Mouse (Mus musculus) layer of hippocampus, postnatal 14 days (tissue): ENCODE data around the gene Scnn1a. TPM values are rescaled to one million over a fixed set of nuclear protein-coding genes. Genes with fewer than 3 reads are reported as not detected.
"Not testable (repeated sequence)": the region's sequence is repeated elsewhere in the genome, so short reads cannot be mapped to it uniquely, and the experiment has no call there.

Experiments used
- DNase-seq, 2 experiments: peaks; one replicate each; pipeline ENCODE4 v3.0.0; 2021 to 2022; ENCODE audit warnings: low spot score in 2 of 2, mixed read lengths in 1 of 2
- long read RNA-seq, 2 experiments: library from polyadenylated mRNA; stranded (forward); transcript quantifications; one replicate each; pipeline ENCODE4 v2.0.0; 2021
- total RNA-seq, 2 experiments: library from RNA; stranded (reverse); gene quantifications; 2 replicates each; pipeline ENCODE4 v1.2.3; 2021

Scnn1a gene
- total RNA-seq: 1 to 10 TPM; 2.8 to 4.1 TPM
- long read RNA-seq, experiment 1, partial matches to known transcripts: 2 of 3 reads
- long read RNA-seq, experiment 1, other reads (novel, unspliced or antisense): 1 of 3 reads
- long read RNA-seq, experiment 2, partial matches to known transcripts: 1 of 3 reads
- long read RNA-seq, experiment 2, other reads (novel, unspliced or antisense): 2 of 3 reads

GRCm38 (mm10) chr6:125320323-125320722 is at the start of gene Scnn1a:
TSS of gene Scnn1a (plus strand) at chr6:125320659.
- no peak for DNase-seq

- DNase-seq: peak; percentile 88 to 93
Observed at GRCm38 (mm10) chr6:125271455-125272227, 48.8 kb upstream of the Scnn1a start.

DNA sequence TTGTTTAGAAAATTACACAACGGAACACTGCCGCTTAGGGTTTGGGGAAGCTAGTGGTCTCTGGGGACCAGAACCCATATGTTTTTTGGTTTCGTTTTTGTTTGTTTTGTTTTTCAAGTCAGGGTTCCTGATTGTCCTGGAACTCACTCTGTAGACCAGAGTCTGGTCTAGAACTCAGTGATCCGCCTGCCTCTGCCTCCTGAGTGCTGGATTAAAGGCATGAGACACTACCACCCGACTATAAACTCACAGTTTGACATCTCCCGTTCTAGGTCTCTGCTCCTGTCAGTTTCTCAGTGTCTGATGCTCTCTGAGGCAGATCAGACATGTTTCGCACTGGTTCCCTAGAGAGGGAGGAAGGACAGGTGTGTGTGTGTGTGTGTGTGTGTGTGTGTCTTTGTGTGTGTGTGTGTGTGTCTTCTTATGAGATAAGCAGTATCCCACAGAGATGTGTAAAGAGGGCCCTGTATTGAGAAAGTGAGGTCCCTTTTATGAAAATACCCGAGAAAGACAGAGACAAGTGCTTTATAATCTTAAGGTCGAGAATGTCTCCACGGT is 48.2 kb upstream of the Scnn1a start:
- no peak for DNase-seq

- peak in 1 of 2 experiments; percentile 35 for DNase-seq
Observed at GRCm38 (mm10) chr6:125274841-125275563, 45.5 kb upstream of the Scnn1a start.

DNA sequence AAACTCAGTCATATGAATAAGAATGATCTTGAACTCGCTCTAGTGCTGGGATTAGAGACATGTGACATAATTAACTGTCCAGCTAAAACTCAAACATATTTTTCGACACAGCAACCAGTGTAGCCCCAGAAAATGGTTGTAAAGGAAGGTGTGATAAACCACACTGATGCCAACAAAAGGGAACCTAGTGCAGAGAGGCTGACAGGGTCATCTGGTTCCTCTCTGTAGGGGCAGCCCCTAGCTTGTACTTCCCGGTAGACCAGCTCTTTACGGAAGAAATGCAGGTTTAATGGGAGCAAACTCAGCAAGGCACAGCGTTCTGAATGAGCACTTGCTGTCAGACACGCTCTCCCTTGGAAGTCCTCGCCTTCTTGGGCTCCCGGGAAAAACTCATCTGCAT is 40.7 kb upstream of the Scnn1a start:
- no peak for DNase-seq

DNA sequence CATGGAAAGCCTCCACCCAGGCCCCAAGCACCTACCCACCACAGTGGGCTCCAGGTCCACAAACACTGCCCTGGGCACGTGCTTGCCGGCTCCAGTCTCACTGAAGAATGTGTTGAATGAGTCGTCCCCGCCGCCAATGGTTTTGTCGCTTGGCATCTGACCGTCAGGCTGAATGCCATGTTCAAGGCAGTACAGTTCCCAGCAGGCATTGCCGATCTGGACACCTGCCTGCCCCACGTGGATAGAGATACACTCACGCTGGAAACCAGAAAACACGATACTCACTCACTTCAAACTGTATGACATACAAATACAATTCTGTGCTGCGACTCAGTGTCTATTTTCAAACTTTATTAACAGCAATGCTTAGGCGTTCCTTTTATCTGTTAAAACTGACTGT is 37.7 kb upstream of the Scnn1a start:
- not testable (repeated sequence) for DNase-seq

- no peak for DNase-seq
Observed at GRCm38 (mm10) chr6:125284250-125284649, 36.2 kb upstream of the Scnn1a start.

DNA sequence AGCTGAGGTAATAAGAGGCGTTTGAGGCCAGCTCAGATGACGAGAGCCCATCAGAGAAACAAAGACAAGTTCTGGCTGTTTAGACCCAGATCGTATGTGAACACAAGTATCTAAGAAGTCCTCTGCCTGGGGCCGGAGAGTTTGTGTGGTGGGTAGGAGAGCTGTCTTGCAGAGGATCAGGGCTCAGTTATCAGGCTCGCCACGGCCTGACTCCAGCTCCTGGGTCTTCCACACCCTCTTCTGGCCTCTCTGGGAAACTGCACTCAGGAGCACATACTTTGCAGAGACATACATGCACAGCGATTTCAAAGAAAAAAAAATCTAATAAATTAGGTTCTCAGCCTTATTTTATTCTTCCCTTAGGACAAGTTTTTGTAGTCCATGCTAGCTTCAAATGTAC is 35.7 kb upstream of the Scnn1a start:
- DNase-seq: no peak

DNA sequence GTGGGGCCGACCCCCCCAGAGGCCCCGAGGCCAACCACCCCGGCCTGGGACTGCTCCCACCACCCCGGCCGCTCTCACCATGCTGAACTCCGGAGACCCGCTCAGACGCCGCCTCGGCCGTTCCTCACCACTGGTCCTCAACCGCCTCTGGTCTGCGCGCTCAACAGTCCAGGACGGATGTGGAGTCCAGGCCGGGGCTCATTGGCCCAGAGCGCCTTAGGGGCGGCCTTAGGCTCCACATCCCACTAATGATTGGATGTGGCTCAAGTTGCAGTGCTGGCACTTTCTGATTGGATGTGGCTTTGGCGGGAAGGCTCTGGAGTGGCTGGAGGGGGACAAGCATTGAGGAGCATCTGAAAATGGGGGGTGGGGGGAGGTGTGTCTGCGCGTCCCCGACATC is 34.6 kb upstream of the Scnn1a start, which contains the start of gene Tuba3a:
Gene Tuba3a, minus strand, starts transcription at position 153 of the 400 bp plus-strand sequence.
- no peak for DNase-seq

- peak in 1 of 2 experiments; percentile 50 for DNase-seq
Observed at GRCm38 (mm10) chr6:125286944-125287343, 33.5 kb upstream of the Scnn1a start.

DNA sequence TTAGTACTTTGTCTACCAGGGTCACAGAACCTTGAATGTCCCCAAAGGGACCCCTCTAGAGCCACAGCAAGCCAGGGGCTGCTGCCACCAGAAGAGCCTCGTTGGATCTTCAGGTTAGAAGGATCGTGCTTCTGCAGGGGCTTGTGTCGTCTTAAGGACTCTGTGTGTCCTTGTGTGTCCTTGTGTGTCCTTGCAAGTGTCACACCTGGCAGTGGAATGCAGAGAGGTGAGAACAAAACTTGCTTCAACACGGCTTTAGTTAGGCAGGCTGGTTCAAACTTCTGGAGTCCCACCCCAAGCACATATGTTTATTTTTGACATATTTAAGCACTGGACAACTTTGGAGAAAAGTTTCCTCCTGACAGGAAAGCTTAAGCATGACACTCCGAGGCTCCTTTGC is 31.7 kb upstream of the Scnn1a start:
- DNase-seq: no peak

DNA sequence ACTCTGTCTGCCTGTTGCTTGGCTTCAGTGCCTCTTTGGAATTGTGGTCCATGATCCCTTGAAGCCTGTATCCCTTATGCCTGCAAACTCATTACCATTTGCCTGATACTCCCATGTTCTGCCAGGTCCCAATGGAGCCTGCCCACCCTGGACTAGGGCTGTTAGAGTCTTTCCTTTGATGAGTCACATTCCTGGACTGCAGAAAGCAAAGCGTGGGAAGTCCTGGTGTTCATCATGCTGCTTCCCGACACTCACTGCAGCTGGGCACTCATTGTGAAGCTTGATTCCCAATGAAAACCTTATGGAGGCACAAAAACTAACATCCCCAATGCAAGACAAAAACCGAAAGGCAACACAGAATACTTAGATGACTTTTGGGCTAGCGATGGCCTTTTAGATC is 29.1 kb upstream of the Scnn1a start:
- DNase-seq: peak in 1 of 2 experiments; percentile 43

DNA sequence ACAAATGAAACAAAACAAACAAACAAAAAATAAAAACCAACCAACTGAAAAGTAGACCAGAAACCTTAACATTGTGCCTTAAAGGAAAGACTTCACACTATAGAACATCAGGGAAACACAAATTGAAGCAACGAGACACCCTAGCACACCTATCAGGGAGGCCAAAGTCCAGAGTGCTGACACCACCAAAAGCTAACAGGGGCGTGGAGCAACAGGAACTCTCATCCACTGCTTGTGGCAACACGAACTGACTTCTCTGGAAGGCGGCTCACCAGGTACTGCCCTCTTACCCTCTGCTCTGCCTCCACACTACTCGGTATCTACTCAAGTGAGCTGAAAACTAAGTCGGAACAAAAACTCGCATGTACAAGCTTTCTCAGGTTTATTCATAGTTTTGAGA is 28.2 kb upstream of the Scnn1a start:
- no peak for DNase-seq

- no peak for DNase-seq
Observed at GRCm38 (mm10) chr6:125294049-125294448, 26.4 kb upstream of the Scnn1a start.

DNA sequence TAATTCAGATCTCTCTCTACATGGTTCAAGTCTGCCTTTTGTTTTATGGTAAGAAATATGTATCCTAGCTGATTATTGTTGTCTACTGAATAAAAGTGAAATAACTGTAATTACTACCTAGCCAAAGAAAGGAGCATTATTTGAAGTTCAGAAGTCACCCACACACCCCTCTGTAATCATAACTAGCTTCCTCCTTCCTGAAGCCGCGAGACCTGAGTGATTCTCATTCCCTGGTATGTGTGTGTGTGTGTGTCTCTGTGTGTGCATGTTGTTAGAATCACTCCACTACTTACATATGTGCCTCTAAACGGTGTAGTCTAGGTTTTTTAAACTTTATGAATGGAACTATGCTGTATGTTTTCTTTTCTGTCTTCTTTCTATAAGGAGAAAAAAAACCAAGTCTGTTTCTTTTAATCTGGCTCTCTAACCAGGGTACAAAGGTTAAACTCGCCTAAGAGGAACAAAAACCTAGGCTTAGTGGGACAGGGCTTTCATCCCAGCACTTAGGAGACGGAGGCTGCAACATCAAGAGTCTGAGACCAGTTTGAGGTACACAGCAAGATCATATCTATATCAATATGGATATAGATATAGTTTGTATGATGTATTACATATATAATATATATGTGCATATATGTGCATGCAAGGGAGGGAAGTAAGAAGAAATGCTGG is 23.2 kb upstream of the Scnn1a start:
- DNase-seq: no peak

GRCm38 (mm10) chr6:125300982-125301381 is 19.5 kb upstream of the Scnn1a start:
- no peak for DNase-seq

GRCm38 (mm10) chr6:125302231-125302982 is 18.1 kb upstream of the Scnn1a start:
- no peak for DNase-seq

DNA sequence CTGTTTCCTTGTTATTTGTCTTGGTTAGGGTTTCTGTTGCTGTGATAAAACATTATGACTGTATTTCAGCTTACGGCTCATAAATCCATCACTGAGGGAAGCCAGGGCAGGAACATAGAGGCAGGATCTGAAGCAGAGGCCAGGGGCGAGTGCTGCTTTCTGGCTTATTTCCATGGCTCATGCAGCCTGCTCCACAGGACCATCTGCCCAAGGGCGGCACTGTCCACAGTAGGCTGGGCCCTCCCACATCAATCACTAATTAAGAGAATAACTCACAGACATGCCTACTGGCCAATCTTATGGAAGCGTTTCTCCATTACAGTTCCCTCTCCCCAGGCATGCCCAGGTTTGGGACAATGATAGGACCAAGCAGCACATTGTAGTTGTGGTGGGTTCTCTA is 17.2 kb upstream of the Scnn1a start:
- no peak for DNase-seq

GRCm38 (mm10) chr6:125304408-125304807 is 16.1 kb upstream of the Scnn1a start:
- not testable (repeated sequence) for DNase-seq

DNA sequence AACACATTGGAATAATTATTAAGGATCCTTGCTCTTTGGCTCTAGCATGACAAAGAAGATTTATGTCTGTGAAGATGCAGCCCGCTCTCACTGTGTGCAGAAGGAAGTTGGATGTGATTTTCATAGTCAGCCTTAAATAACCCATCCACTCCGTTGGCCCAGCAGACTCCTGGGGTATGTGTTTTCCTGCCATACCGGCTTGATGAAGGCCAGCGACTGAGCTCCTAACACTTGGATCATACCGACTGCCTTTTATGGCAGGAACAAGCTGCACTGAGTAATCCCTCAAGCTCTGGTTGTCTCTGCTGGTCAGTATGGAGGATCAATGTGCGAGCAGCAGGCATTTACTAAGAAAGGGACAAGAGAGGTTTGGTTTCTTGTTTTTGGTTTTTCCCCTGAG is 15.0 kb upstream of the Scnn1a start:
- no peak for DNase-seq
